Mouse (Mus musculus): Measurements from ENCODE around the gene Crb2. TPM values are rescaled to one million over a fixed set of nuclear protein-coding genes. Genes with fewer than 3 reads are reported as not detected.

Crb2 gene
- total and polyA plus RNA-seq, 3 experiments = 0.48 to 0.81 (median 0.64) TPM

- DNase-seq = no peak
- Histone ChIP-seq H3K4me1 (ENCODE audit: control insufficient read depth, insufficient read depth, low read length) (no peaks in the 10 kb centered on the region), H3K27ac (no peak overlapping the region), H3K9ac (ENCODE audit: low read depth, low read length) (no peak overlapping the region), H3K4me3 (no peak overlapping the region), H3K36me3 (ENCODE audit: control insufficient read depth, insufficient read depth, low read length) (no peaks in the 10 kb centered on the region), H3K79me2 (replicated peaks; ENCODE audit: control insufficient read depth, insufficient read depth, low read length) (no peaks in the 10 kb centered on the region), H3K27me3 (ENCODE audit: control insufficient read depth, insufficient read depth, low read length) (no peaks in the 10 kb centered on the region)
- intact Hi-C loops (cut with DNase I) = no loop called here
- 43% methylated on average over 4 of the region's 4 CpGs for WGBS
- TF ChIP-seq CTCF (IDR thresholded peaks at IDR 0.05) = no peak
- TF ChIP-seq POLR2A (IDR thresholded peaks at IDR 0.05; ENCODE audit: insufficient read depth, low read depth, low read length) = no peak
- TF ChIP-seq EP300 (IDR thresholded peaks at IDR 0.05; ENCODE audit: insufficient read depth, low read depth, low read length) = no peak
These were observed 66.7 kb downstream of the Crb2 start for GRCm38 (mm10) chr2:37842719-37843118.

Other genes starting within 250 kb of the Crb2 start
- gene Strbp, start 72.4 kb upstream of the Crb2 start, total RNA-seq (2021) = 10 to 100 TPM; 17.4 to 20.0 TPM
- 1.5 and 3.5 TPM in 2 replicates for gene Strbp, start 72.4 kb upstream of the Crb2 start, polyA plus RNA-seq (2012; rRNA removed)

Data from heart, adult 2 months (tissue).